ENCODE assay signal across 9 mouse cellular contexts in the genomic region with DNA sequence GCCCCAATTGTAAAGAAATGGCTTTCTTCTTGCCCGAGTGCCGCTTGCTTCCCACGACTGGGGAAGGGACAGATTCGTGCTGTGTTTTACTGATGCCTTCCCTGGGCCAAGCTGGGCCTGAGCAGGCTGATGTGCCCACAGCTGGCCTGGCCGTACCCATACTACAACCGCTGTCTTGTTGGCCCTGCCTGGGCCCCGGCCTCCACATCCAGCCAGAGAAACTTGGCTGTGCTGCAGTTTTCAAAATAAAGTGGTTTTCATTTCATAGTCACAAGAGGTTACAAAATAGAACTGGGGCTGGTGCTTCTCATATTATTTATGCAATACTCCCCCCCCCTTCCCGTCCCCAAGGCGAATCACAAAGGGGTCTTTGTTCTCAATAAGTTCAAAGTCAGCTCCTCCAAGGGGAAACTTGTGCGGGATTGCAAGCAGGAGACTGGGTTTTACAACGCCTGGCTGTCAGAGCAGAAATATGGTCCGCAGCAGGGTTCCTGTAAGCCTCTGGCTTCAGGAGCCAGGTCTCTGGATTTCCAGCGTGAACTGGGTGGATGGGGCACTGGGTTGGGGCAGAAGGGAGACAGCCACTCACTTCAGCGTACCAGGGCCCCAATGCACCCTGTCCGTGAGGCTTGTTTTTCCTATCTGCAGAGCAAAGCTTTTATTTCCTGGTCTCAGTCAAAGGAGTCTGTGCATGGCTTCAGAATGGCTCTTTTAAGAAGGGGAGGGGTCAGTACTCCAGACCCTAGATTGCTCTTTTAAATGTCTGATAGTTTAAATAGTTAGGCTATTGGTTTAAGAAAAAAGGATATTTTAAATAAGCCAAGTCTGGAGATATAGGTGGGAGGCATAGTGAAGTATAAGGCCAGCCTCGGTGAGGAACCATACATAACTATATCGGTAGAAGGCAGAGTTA.
A peak's percentile ranks its signal among the peaks of the same experiment; 100 is the strongest.
DNase-seq lines count a peak whose midpoint lies in the region; ATAC-seq and TF ChIP-seq lines count a peak whose summit lies in the region.
"Had no signal": no experiment of that assay in that cellular context is flagged by ENCODE, and none has a peak within 500 bp of the region (broad histone marks: within the 10 kb centered on the region; RNA-seq: fewer than 3 reads in every experiment).

No protein-coding gene starts in this region.

- 63% methylated on average over 17 of the region's 17 CpGs for WGBS in liver, embryonic 11.5 days
- 20% methylated on average over 17 of the region's 17 CpGs for WGBS in forebrain, postnatal 0 days
- WGBS in intestine, embryonic 15.5 days = 40% methylated on average over 17 of the region's 17 CpGs
- 44% methylated on average over 17 of the region's 17 CpGs for WGBS in macrophage (ENCODE audit: missing documents)

- no peaks in the 10 kb centered on the region for H3K79me2 ChIP-seq in macrophage (ENCODE audit: inconsistent target)

- no peak for TF ChIP-seq CTCF in cortical plate, adult 2 months (IDR thresholded peaks at IDR 0.05; ENCODE audit: extremely low read depth, insufficient read depth, low read length)
- no peak for TF ChIP-seq CTCF in forebrain, postnatal 0 days (IDR thresholded peaks at IDR 0.05; ENCODE audit: low read depth)

- no peak for TF ChIP-seq POLR2A in cortical plate, adult 2 months (IDR thresholded peaks at IDR 0.05; ENCODE audit: extremely low read depth, insufficient read depth, low read length)

- no peak overlapping the region for H3K9ac ChIP-seq in liver, embryonic 11.5 days (ENCODE audit: low read depth, low read length)
- no peak overlapping the region for H3K9ac ChIP-seq in forebrain, postnatal 0 days
- no peak overlapping the region for H3K9ac ChIP-seq in intestine, embryonic 15.5 days

- no peak overlapping the region for H3K4me2 ChIP-seq in liver, embryonic 11.5 days
- no peak overlapping the region for H3K4me2 ChIP-seq in forebrain, postnatal 0 days (ENCODE audit: low read depth)
- H3K4me2 ChIP-seq in intestine, embryonic 15.5 days (replicated peaks) = no peak overlapping the region

- H3K4me1 ChIP-seq in liver, embryonic 11.5 days (replicated peaks; ENCODE audit: control insufficient read depth, insufficient read depth, low read length) = peaks cover 36% of the 10 kb centered on the region
- no peaks in the 10 kb centered on the region for H3K4me1 ChIP-seq in cortical plate, adult 2 months (ENCODE audit: control insufficient read depth, insufficient read depth, low read length)
- H3K4me1 ChIP-seq in forebrain, postnatal 0 days (ENCODE audit: insufficient read depth) = peaks cover 5% of the 10 kb centered on the region; the same call in 1 of the 2 replicates
- H3K4me1 ChIP-seq in intestine, embryonic 15.5 days (replicated peaks) = peaks cover 21% of the 10 kb centered on the region

- H3K36me3 ChIP-seq in liver, embryonic 11.5 days (ENCODE audit: control insufficient read depth, insufficient read depth, low read length) = no peaks in the 10 kb centered on the region
- no peaks in the 10 kb centered on the region for H3K36me3 ChIP-seq in forebrain, postnatal 0 days (ENCODE audit: insufficient read depth)
- no peaks in the 10 kb centered on the region for H3K36me3 ChIP-seq in intestine, embryonic 15.5 days
- H3K36me3 ChIP-seq in macrophage (ENCODE audit: inconsistent target) = no peaks in the 10 kb centered on the region

- no peak overlapping the region for H3K27ac ChIP-seq in liver, embryonic 11.5 days (ENCODE audit: low read depth, low read length)
- H3K27ac ChIP-seq in cortical plate, adult 2 months (ENCODE audit: insufficient read depth, low read length) = peak overlapping the region; percentile 78; the same call in 1 of the 2 replicates
- H3K27ac ChIP-seq in forebrain, postnatal 0 days (ENCODE audit: low read depth, low read length) = peak overlapping the region; percentile 62
- peak overlapping the region; percentile 54; the same call in 1 of the 2 replicates for H3K27ac ChIP-seq in intestine, embryonic 15.5 days
- peak overlapping the region; percentile 5; the same call in 1 of the 2 replicates for H3K27ac ChIP-seq in macrophage
- H3K27ac ChIP-seq: kidney, postnatal 0 days had no signal

- no peaks in the 10 kb centered on the region for H3K9me3 ChIP-seq in liver, embryonic 11.5 days (ENCODE audit: control insufficient read depth, low read length)
- H3K9me3 ChIP-seq in forebrain, postnatal 0 days (ENCODE audit: low read length) = no peaks in the 10 kb centered on the region
- H3K9me3 ChIP-seq in intestine, embryonic 15.5 days = no peaks in the 10 kb centered on the region

- no peaks in the 10 kb centered on the region for H3K27me3 ChIP-seq in liver, embryonic 11.5 days (replicated peaks; ENCODE audit: control insufficient read depth, insufficient read depth, low read length)
- no peaks in the 10 kb centered on the region for H3K27me3 ChIP-seq in forebrain, postnatal 0 days (ENCODE audit: insufficient read depth, low read length)
- H3K27me3 ChIP-seq in intestine, embryonic 15.5 days (replicated peaks) = no peaks in the 10 kb centered on the region

- DNase-seq in liver = peak; percentile 5
- DNase-seq in liver, embryonic 11.5 days (ENCODE audit: low spot score) = no peak
- DNase-seq in forebrain, postnatal 0 days = peak; percentile 35
- DNase-seq in adrenal gland, adult 18-20 months (ENCODE audit: low spot score in 2 of 2) = no peak
- DNase-seq in thymus, postnatal 25 days = no peak

- no peak for ATAC-seq in liver, embryonic 11.5 days (replicated peaks; ENCODE audit: low FRiP score)
- ATAC-seq in forebrain, postnatal 0 days = peak; percentile 79
- ATAC-seq in intestine, embryonic 15.5 days = peak; percentile 45

- no peak overlapping the region for H3K4me3 ChIP-seq in liver, embryonic 11.5 days (ENCODE audit: low read depth, low read length)
- H3K4me3 ChIP-seq in cortical plate, adult 2 months (ENCODE audit: insufficient read depth, low read length) = no peak overlapping the region
- H3K4me3 ChIP-seq in forebrain, postnatal 0 days (ENCODE audit: low read depth, low read length) = no peak overlapping the region
- no peak overlapping the region for H3K4me3 ChIP-seq in intestine, embryonic 15.5 days (replicated peaks)
- no peak overlapping the region for H3K4me3 ChIP-seq in macrophage (ENCODE audit: inconsistent target)

Comparison
In these comparisons a context has a peak if more than half of its experiments do, and no peak if none do; other contexts are left out.
1. DNase-seq: peak in liver (single experiment) and forebrain, postnatal 0 days (single experiment); none in liver, embryonic 11.5 days (single experiment), adrenal gland, adult 18-20 months (0 of 2) and thymus, postnatal 25 days (single experiment).